Mouse (Mus musculus): ENCODE measurements around the gene Rab27a. TPM values are rescaled to one million over a fixed set of nuclear protein-coding genes. Genes with fewer than 3 reads are reported as not detected.
A peak's percentile ranks its signal among the peaks of the same experiment; 100 is the strongest.

The Rab27a gene
- polyA plus RNA-seq (2015; fragmentation: Nextera tagmentation; extraction: Ambion mirVana): 3.3 and 3.6 TPM in 2 replicates

DNA sequence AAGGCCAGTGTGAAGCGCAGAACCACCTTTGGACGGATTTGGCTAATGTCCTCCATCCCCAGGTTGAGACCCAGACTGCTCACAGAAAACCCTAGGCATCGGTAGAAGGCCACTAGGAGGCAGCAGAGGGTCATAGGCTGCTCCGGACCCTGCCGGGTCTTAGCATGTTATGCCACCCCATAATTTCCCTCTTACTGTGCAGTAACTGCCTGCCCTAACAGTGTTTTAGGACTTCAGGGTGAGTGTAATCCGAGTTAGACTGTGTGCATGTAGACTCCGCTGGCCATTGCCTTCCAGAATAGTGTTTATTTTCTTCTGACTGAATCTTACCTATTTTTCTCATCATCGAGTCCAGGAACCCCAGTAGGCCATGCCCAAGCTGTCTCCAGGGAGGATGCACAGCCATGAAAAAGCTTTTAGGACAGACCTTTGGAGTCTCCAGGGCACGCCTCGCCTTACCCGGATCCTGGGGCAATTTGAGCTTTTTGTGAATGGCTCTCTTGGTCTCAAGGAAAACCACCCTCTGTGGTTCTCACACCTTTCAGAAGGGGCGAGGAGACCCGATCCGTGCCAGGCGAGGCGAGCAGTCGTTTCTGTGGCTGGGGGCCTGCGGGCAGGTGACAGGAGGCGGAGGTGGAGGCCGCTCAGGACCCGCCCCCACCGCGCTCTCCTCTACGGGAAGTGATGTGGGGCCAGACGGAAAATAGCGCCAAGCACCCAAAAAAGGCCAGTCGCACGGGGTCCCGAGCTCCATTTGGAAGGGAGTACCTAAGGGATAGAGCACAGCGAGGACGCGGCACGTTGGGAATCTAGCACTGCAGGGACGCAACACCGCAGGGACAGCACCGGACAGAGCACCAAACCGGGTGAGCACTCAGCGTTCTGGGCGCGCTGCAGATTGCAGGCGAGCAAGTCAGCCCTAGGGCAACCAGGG lies at the start of gene Rab27a:
Gene Rab27a (plus strand): TSS at position 709 of the 934 bp plus-strand sequence.
- peaks cover 10% of the 10 kb centered on the region for H3K4me1 ChIP-seq (ENCODE audit: control insufficient read depth, insufficient read depth, low read length)
- peak within 1 kb of the TSS; percentile 80 for H3K4me2 ChIP-seq (ENCODE audit: low read length)
- no peak within 1 kb of the TSS for H3K27ac ChIP-seq (ENCODE audit: low read length)
- H3K9ac ChIP-seq (ENCODE audit: low read depth, low read length): peak within 1 kb of the TSS; percentile 67
- no peaks in the 10 kb centered on the region for H3K27me3 ChIP-seq (ENCODE audit: control insufficient read depth, insufficient read depth, low read depth, low read length)
- ATAC-seq: peak; percentile 79
- peak within 1 kb of the TSS; percentile 49 for H3K4me3 ChIP-seq (ENCODE audit: low read depth, low read length)
- no peaks in the 10 kb centered on the region for H3K36me3 ChIP-seq (ENCODE audit: control insufficient read depth, insufficient read depth, low read length)
- WGBS: under 1% methylated on average over 41 of the region's 41 CpGs
- H3K9me3 ChIP-seq (replicated peaks; ENCODE audit: control insufficient read depth, low read length, poor library complexity, severe bottlenecking): no peaks in the 10 kb centered on the region

DNA sequence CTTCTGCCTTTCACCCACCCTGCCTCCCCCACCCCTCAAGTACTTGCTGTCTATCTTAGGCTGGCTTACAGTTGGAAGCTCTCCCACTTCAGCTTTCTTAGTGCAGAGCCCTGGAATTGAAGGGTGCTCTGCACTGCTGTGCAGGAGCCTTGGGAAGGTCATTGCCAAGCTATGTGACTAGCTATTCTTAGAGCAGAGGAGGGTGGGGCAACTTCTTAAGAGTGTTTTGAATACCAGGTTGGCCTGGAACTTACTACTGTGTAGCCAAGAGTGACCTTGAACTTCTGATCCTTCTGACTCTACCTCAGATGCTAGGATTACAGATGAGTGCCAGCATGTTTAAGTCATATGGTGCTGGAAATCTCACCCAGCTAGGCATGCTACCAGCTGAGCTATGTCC lies 48.5 kb upstream of the Rab27a start:
- no peak overlapping the region for H3K9ac ChIP-seq (ENCODE audit: low read depth, low read length)

DNA sequence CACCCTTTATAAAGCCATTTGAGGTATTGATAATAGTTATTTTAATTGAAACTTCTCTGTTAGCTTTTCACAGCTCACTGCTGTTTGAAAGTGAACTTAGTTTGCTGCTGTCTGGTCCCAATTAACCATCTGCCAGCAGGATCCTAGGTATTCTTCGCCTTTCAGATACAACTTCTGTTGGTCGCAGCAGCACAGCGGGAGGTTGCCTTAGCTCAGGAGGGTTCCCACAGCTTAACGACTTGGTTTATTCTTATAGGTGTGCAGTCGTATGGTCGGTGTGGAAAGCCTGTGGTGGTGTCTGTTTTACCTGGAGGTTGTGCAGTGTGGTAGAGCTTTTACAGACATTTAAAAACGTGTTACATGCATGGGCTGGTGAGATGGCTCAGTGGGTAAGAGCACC lies 47.8 kb upstream of the Rab27a start:
- H3K4me2 ChIP-seq (ENCODE audit: low read length): no peak overlapping the region
- no peaks in the 10 kb centered on the region for H3K27me3 ChIP-seq (ENCODE audit: control insufficient read depth, insufficient read depth, low read depth, low read length)
- WGBS: 60% methylated on average over 7 of the region's 7 CpGs
- 0 out of 2 replicates have a peak, but pooled peaks cover 3% of the 10 kb centered on the region for H3K36me3 ChIP-seq (ENCODE audit: control insufficient read depth, insufficient read depth, low read length)
- no peak overlapping the region for H3K4me3 ChIP-seq (ENCODE audit: low read depth, low read length)
- H3K9me3 ChIP-seq (replicated peaks; ENCODE audit: control insufficient read depth, low read length, poor library complexity, severe bottlenecking): no peaks in the 10 kb centered on the region
- H3K27ac ChIP-seq (ENCODE audit: low read length): no peak overlapping the region
- H3K9ac ChIP-seq (ENCODE audit: low read depth, low read length): no peak overlapping the region
- H3K4me1 ChIP-seq (ENCODE audit: control insufficient read depth, insufficient read depth, low read length): no peaks in the 10 kb centered on the region
- ATAC-seq: no peak

More for the DNA sequence above, 48.5 kb upstream of the Rab27a start:
- Histone ChIP-seq H3K4me1 (ENCODE audit: control insufficient read depth, insufficient read depth, low read length) (no peaks in the 10 kb centered on the region), H3K9me3 (replicated peaks; ENCODE audit: control insufficient read depth, low read length, poor library complexity, severe bottlenecking) (no peaks in the 10 kb centered on the region), H3K27me3 (ENCODE audit: control insufficient read depth, insufficient read depth, low read depth, low read length) (no peaks in the 10 kb centered on the region), H3K36me3 (ENCODE audit: control insufficient read depth, insufficient read depth, low read length) (0 out of 2 replicates have a peak, but pooled peaks cover 3% of the 10 kb centered on the region), H3K27ac (ENCODE audit: low read length) (no peak overlapping the region), H3K4me2 (ENCODE audit: low read length) (no peak overlapping the region), H3K4me3 (ENCODE audit: low read depth, low read length) (no peak overlapping the region)
- ATAC-seq: no peak

DNA sequence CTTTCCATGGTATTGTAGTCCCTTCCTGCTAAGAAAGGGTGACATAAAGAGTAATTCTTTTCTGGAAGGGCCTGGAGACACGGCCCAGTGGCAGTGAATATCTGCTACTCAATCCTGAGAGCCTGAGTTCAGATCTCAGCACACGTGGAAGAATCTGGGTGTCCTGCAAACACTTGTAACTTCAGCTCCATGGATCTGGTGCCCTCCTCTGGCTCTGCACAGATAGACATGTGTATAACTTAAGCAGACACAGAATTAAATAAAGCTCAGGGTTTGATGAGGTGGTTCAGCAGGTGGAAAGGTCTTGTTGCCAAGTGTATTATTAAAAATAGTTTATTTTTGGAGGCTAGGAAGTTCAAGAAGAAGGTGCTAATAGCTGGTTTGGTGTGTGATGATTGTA lies 44.2 kb upstream of the Rab27a start:
- Histone ChIP-seq H3K36me3 (ENCODE audit: control insufficient read depth, insufficient read depth, low read length) (peaks cover 6% of the 10 kb centered on the region), H3K27ac (ENCODE audit: low read length) (no peak overlapping the region), H3K4me1 (ENCODE audit: control insufficient read depth, insufficient read depth, low read length) (no peaks in the 10 kb centered on the region), H3K9ac (ENCODE audit: low read depth, low read length) (no peak overlapping the region), H3K27me3 (ENCODE audit: control insufficient read depth, insufficient read depth, low read depth, low read length) (no peaks in the 10 kb centered on the region), H3K4me3 (ENCODE audit: low read depth, low read length) (no peak overlapping the region), H3K9me3 (replicated peaks; ENCODE audit: control insufficient read depth, low read length, poor library complexity, severe bottlenecking) (no peaks in the 10 kb centered on the region), H3K4me2 (ENCODE audit: low read length) (no peak overlapping the region)
- WGBS: 77% methylated on average over 2 of the region's 2 CpGs
- ATAC-seq: no peak

DNA sequence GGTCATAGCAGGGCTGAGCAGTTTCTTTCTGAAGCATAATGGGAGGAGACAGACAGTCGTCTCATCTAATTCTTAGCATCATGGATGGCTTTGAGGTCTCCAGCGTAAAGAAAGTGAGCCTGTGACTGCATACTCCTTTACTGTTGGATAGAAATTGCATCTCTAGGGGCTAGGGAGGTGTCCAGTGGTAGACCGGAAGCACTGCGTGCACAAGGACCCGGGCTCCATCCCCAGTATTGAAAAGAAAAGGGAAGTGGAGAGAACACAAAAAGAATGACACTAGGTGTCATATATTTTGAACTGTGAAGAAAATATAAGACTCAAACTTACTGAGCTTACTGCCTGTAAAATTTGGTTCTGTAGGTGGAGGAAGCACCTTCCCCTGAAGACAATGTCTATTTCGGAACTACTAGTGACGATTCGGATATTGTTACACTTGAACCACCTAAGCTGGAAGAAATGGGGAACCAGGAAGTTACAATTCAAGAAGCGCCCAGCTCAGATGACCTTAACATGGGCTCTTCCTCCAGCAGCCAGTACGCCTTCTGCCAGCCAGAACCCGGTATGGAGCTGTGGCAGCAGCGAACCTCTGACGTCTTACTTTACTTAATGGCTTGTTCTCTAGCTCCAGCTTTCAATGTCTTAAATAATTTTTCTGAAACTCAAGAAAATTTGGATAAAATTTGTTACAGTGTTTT lies 43.2 kb upstream of the Rab27a start:
- Histone ChIP-seq H3K27me3 (ENCODE audit: control insufficient read depth, insufficient read depth, low read depth, low read length) (no peaks in the 10 kb centered on the region), H3K9ac (ENCODE audit: low read depth, low read length) (no peak overlapping the region), H3K36me3 (ENCODE audit: control insufficient read depth, insufficient read depth, low read length) (peaks cover 11% of the 10 kb centered on the region), H3K4me1 (ENCODE audit: control insufficient read depth, insufficient read depth, low read length) (no peaks in the 10 kb centered on the region), H3K4me3 (ENCODE audit: low read depth, low read length) (no peak overlapping the region), H3K4me2 (ENCODE audit: low read length) (no peak overlapping the region), H3K9me3 (replicated peaks; ENCODE audit: control insufficient read depth, low read length, poor library complexity, severe bottlenecking) (no peaks in the 10 kb centered on the region), H3K27ac (ENCODE audit: low read length) (no peak overlapping the region)
- no peak for ATAC-seq
- WGBS: 90% methylated on average over 13 of the region's 13 CpGs

- Histone ChIP-seq H3K36me3 (ENCODE audit: control insufficient read depth, insufficient read depth, low read length) (peaks cover 11% of the 10 kb centered on the region), H3K27me3 (ENCODE audit: control insufficient read depth, insufficient read depth, low read depth, low read length) (no peaks in the 10 kb centered on the region), H3K27ac (ENCODE audit: low read length) (no peak overlapping the region), H3K4me1 (ENCODE audit: control insufficient read depth, insufficient read depth, low read length) (no peaks in the 10 kb centered on the region), H3K4me3 (ENCODE audit: low read depth, low read length) (no peak overlapping the region), H3K4me2 (ENCODE audit: low read length) (no peak overlapping the region), H3K9me3 (replicated peaks; ENCODE audit: control insufficient read depth, low read length, poor library complexity, severe bottlenecking) (no peaks in the 10 kb centered on the region), H3K9ac (ENCODE audit: low read depth, low read length) (no peak overlapping the region)
- ATAC-seq: no peak
- WGBS: 62% methylated on average over 3 of the region's 3 CpGs
These were observed 42.5 kb upstream of the Rab27a start for GRCm38 (mm10) chr9:73002177-73002576.

DNA sequence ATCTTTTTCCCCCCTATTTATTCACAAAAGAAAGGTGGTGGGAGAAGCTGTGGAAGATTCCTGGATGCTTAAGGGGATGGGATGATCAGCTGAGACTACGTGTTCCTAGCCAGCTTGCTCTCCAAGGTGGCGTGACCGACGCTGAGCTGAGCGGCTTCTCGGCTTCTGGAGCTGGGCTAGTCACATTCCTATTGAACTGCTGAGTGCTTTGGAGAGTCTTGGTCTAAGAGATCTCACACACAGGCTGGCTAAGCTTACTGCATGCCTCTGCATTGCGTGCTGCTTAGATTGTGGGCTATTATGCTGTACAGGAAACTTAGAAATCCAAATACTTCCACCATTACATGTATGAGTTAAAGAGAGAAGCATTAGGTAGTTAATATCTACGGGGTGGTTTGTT lies 40.6 kb upstream of the Rab27a start:
- Histone ChIP-seq H3K9me3 (replicated peaks; ENCODE audit: control insufficient read depth, low read length, poor library complexity, severe bottlenecking) (no peaks in the 10 kb centered on the region), H3K4me1 (ENCODE audit: control insufficient read depth, insufficient read depth, low read length) (no peaks in the 10 kb centered on the region), H3K4me2 (ENCODE audit: low read length) (no peak overlapping the region), H3K9ac (ENCODE audit: low read depth, low read length) (no peak overlapping the region), H3K27ac (ENCODE audit: low read length) (no peak overlapping the region), H3K36me3 (ENCODE audit: control insufficient read depth, insufficient read depth, low read length) (peaks cover 8% of the 10 kb centered on the region), H3K4me3 (ENCODE audit: low read depth, low read length) (no peak overlapping the region), H3K27me3 (ENCODE audit: control insufficient read depth, insufficient read depth, low read depth, low read length) (no peaks in the 10 kb centered on the region)
- ATAC-seq: no peak
- 89% methylated on average over 8 of the region's 8 CpGs for WGBS

DNA sequence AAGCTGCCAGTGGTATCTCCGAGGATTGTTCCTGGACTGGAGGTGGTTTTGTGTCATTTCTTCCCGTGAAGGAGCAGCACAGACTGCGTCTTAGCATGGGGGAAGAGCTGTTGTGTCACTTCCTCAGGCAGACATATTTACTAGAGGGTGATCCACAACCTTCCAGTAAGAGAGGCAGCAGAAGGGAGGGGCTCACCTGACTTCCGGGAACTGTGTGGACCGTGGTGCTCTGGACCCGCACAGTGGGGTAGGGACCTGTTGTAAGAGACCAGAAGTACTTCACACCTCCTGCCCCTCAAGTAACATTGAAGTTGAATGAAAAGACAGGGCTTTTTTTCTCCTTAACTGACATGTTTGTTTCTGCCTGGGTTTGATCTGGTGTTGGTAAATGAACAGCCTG lies 39.5 kb upstream of the Rab27a start:
- no peaks in the 10 kb centered on the region for H3K4me1 ChIP-seq (ENCODE audit: control insufficient read depth, insufficient read depth, low read length)
- peaks cover 8% of the 10 kb centered on the region for H3K36me3 ChIP-seq (ENCODE audit: control insufficient read depth, insufficient read depth, low read length)
- no peaks in the 10 kb centered on the region for H3K9me3 ChIP-seq (replicated peaks; ENCODE audit: control insufficient read depth, low read length, poor library complexity, severe bottlenecking)
- WGBS: 85% methylated on average over 6 of the region's 6 CpGs
- no peak overlapping the region for H3K4me3 ChIP-seq (ENCODE audit: low read depth, low read length)
- no peak overlapping the region for H3K27ac ChIP-seq (ENCODE audit: low read length)
- no peaks in the 10 kb centered on the region for H3K27me3 ChIP-seq (ENCODE audit: control insufficient read depth, insufficient read depth, low read depth, low read length)
- H3K4me2 ChIP-seq (ENCODE audit: low read length): no peak overlapping the region
- ATAC-seq: no peak
- H3K9ac ChIP-seq (ENCODE audit: low read depth, low read length): no peak overlapping the region

DNA sequence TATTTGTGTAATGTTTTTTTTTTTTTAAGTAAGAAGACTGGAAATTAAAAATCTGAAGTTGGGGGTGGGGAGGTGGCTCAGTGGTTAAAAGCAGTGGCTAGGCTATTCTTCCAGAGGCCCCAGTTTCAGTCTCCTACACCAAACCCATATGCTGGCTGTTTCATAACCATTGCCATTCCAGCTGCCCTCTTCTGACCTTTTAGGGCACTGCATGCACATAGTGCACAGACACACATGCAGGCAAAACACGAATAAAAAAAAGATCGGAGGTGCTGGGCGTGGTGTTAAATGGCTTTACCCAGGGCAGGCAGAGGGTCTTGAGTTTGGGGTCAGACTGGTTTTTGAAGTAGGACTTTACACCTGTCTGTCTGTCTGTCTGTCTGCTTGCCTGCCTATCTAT lies 38.5 kb upstream of the Rab27a start:
- no peak for ATAC-seq
- no peak overlapping the region for H3K27ac ChIP-seq (ENCODE audit: low read length)
- H3K4me1 ChIP-seq (ENCODE audit: control insufficient read depth, insufficient read depth, low read length): no peaks in the 10 kb centered on the region
- H3K9ac ChIP-seq (ENCODE audit: low read depth, low read length): no peak overlapping the region
- WGBS: 94% methylated on average over 3 of the region's 3 CpGs
- H3K9me3 ChIP-seq (replicated peaks; ENCODE audit: control insufficient read depth, low read length, poor library complexity, severe bottlenecking): no peaks in the 10 kb centered on the region
- no peaks in the 10 kb centered on the region for H3K27me3 ChIP-seq (ENCODE audit: control insufficient read depth, insufficient read depth, low read depth, low read length)
- peaks cover 15% of the 10 kb centered on the region for H3K36me3 ChIP-seq (ENCODE audit: control insufficient read depth, insufficient read depth, low read length)
- no peak overlapping the region for H3K4me2 ChIP-seq (ENCODE audit: low read length)
- no peak overlapping the region for H3K4me3 ChIP-seq (ENCODE audit: low read depth, low read length)

Measured in midbrain, embryonic 16.5 days (tissue).